Mouse (Mus musculus): ENCODE measurements around the gene 1700019D03Rik. TPM values are rescaled to one million over a fixed set of nuclear protein-coding genes. Genes with fewer than 3 reads are reported as not detected.

1700019D03Rik gene
- polyA plus RNA-seq, 1 experiment from 2014 or later, result 3.6 TPM

DNA sequence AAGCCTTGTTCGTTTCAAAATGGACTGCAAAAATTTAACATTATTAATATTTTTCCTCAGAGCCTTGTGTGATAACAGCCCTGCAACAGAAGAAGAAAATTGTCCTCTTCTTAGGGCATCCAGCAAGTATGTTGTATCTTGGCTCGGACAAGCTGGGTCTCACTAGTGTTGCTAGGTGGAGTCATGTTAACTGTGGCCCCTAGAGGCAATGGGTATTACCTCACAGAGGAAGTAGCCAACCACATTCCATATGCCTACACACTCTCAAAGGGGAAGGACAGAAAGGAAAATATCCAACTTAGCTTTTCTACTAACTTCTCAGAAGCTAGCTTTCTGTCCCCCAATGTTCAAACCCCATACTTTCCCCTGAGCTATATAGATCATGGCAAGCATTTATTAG lies 56.9 kb downstream of the 1700019D03Rik start:
- no peaks in the 10 kb centered on the region for H3K36me3 ChIP-seq (replicated peaks; ENCODE audit: control insufficient read depth, insufficient read depth)
- no peak overlapping the region for H3K4me3 ChIP-seq (replicated peaks; ENCODE audit: low read length)
- H3K9me3 ChIP-seq (ENCODE audit: control insufficient read depth, low read length), result no peaks in the 10 kb centered on the region
- WGBS, result 86% methylated on average over 2 of the region's 2 CpGs
- no peaks in the 10 kb centered on the region for H3K27me3 ChIP-seq (ENCODE audit: control insufficient read depth, insufficient read depth, low read length)
- no peak overlapping the region for H3K27ac ChIP-seq
- ATAC-seq (ENCODE audit: low FRiP score) (no peak), DNase-seq (ENCODE audit: low spot score) (peak; percentile 18)
- H3K4me2 ChIP-seq (replicated peaks), result no peak overlapping the region
- H3K4me1 ChIP-seq (replicated peaks; ENCODE audit: control insufficient read depth, insufficient read depth, low read length), result no peaks in the 10 kb centered on the region; the same call in 1 of the 2 replicates
- H3K9ac ChIP-seq, result no peak overlapping the region

DNA sequence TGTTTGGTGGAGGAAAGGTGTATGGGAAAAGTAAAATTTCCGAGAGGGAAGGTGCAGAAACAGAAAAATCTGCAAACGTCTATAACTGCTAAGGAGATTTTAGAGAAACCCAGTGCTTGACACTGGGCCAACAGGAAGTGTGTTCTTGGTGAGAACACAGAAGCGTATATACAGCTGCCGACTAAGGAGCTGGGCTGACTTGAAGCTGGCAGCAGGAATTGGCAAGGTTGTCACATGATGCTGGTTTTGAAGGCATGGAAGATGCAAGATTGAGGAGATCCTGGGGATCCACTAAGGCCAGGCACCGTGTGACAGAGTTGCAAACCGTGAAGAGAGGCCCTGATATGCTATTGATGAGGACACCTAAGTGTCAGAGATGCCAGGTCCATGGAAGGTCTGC lies 59.8 kb downstream of the 1700019D03Rik start:
- no peak for DNase-seq (ENCODE audit: low spot score)
- Histone ChIP-seq H3K4me3 (replicated peaks; ENCODE audit: low read length) (no peak overlapping the region), H3K27ac (no peak overlapping the region), H3K9me3 (ENCODE audit: control insufficient read depth, low read length) (no peaks in the 10 kb centered on the region), H3K27me3 (ENCODE audit: control insufficient read depth, insufficient read depth, low read length) (no peaks in the 10 kb centered on the region), H3K4me1 (replicated peaks; ENCODE audit: control insufficient read depth, insufficient read depth, low read length) (no peaks in the 10 kb centered on the region), H3K4me2 (replicated peaks) (no peak overlapping the region), H3K9ac (no peak overlapping the region), H3K36me3 (replicated peaks; ENCODE audit: control insufficient read depth, insufficient read depth) (no peaks in the 10 kb centered on the region)
- ATAC-seq (ENCODE audit: low FRiP score), result no peak
- WGBS, result 83% methylated on average over 6 of the region's 6 CpGs

DNA sequence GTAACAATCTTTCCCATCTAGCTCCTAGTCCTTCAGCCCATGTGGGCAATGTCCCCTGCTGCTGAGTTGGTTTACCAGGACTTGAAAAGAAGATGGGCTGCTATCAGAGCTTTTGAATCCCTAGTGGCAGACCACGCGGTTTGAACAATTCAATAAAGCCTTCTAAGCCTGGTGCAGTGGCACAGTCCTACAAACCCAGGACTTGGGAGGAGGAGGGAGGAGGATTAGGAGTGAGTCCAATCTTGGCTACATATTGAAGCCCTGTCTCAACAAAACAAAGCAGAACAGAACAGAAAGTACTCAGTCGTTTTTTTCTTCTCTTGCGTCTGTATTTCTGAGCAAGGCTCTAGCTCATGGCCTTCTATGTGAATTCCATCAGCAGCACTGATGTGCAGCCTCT lies 63.2 kb downstream of the 1700019D03Rik start:
- WGBS, result 73% methylated on average over 4 of the region's 4 CpGs

DNA sequence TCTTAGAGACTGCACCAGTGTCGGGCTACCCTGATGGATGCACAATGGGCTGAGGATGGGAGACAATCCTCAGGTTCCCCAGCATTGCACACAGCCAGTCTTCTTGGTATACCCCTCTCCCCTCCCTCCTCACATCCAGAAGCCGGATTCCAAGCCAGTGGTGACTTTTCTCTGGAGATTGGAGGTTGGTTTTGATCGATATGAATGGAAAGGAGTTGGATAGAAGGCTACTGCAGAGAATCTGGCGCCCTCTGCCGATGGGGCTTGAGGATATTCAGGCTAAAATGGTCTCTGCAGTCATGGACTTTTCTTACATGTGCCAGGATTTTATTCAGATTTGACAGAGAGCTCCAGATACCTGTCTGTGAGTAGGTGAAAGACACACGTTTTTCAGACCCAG lies 64.9 kb downstream of the 1700019D03Rik start:
- WGBS, result 38% methylated on average over 6 of the region's 6 CpGs
- no peak for ATAC-seq (ENCODE audit: low FRiP score)

More for the DNA sequence above, 63.2 kb downstream of the 1700019D03Rik start:
- Histone ChIP-seq H3K9me3 (ENCODE audit: control insufficient read depth, low read length) (no peaks in the 10 kb centered on the region), H3K4me1 (replicated peaks; ENCODE audit: control insufficient read depth, insufficient read depth, low read length) (peaks cover 12% of the 10 kb centered on the region), H3K27ac (no peak overlapping the region), H3K27me3 (ENCODE audit: control insufficient read depth, insufficient read depth, low read length) (no peaks in the 10 kb centered on the region), H3K36me3 (replicated peaks; ENCODE audit: control insufficient read depth, insufficient read depth) (no peaks in the 10 kb centered on the region), H3K4me2 (replicated peaks) (no peak overlapping the region), H3K4me3 (replicated peaks; ENCODE audit: low read length) (no peak overlapping the region), H3K9ac (no peak overlapping the region)
- ATAC-seq (ENCODE audit: low FRiP score) (no peak), DNase-seq (ENCODE audit: low spot score) (no peak)

DNA sequence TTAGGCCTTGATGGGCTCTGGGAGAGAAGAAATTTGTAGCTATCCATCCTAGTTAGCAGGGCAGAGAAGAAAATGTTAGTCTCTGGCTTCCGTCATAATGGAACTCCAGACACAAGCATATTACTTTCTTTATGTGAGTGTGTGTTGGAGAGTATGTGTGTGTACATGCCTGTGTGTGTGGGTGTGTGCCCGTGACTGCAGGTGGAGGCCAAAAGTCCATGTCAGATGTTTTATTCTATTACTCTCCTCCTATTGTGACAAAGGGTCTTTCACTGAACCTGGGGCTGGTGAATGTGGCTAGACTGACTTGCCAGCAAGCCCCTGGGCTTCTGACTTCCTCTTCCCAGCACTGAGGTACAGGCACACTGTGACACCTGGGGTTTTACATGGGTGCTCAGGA lies 65.5 kb downstream of the 1700019D03Rik start:
- Histone ChIP-seq H3K36me3 (replicated peaks; ENCODE audit: control insufficient read depth, insufficient read depth) (no peaks in the 10 kb centered on the region), H3K27me3 (ENCODE audit: control insufficient read depth, insufficient read depth, low read length) (no peaks in the 10 kb centered on the region), H3K4me2 (replicated peaks) (no peak overlapping the region), H3K9ac (no peak overlapping the region), H3K4me1 (replicated peaks; ENCODE audit: control insufficient read depth, insufficient read depth, low read length) (peaks cover 12% of the 10 kb centered on the region), H3K4me3 (replicated peaks; ENCODE audit: low read length) (no peak overlapping the region), H3K27ac (no peak overlapping the region), H3K9me3 (ENCODE audit: control insufficient read depth, low read length) (no peaks in the 10 kb centered on the region)
- no peak for DNase-seq (ENCODE audit: low spot score)
- WGBS, result 83% methylated on average over 2 of the region's 2 CpGs
- ATAC-seq (ENCODE audit: low FRiP score), result no peak

More for the DNA sequence above, 64.9 kb downstream of the 1700019D03Rik start:
- Histone ChIP-seq H3K4me3 (replicated peaks; ENCODE audit: low read length) (no peak overlapping the region), H3K9ac (no peak overlapping the region), H3K36me3 (replicated peaks; ENCODE audit: control insufficient read depth, insufficient read depth) (no peaks in the 10 kb centered on the region), H3K27ac (no peak overlapping the region), H3K9me3 (ENCODE audit: control insufficient read depth, low read length) (no peaks in the 10 kb centered on the region), H3K4me1 (replicated peaks; ENCODE audit: control insufficient read depth, insufficient read depth, low read length) (peaks cover 12% of the 10 kb centered on the region), H3K27me3 (ENCODE audit: control insufficient read depth, insufficient read depth, low read length) (no peaks in the 10 kb centered on the region), H3K4me2 (replicated peaks) (no peak overlapping the region)
- no peak for DNase-seq (ENCODE audit: low spot score)

GRCm38 (mm10) chr1:52953548-52953947 lies 66.4 kb downstream of the 1700019D03Rik start:
- H3K9me3 ChIP-seq (ENCODE audit: control insufficient read depth, low read length), result no peaks in the 10 kb centered on the region
- peak overlapping the region; percentile 66 for H3K4me3 ChIP-seq (replicated peaks; ENCODE audit: low read length)
- 2% methylated on average over 4 of the region's 4 CpGs for WGBS
- no peaks in the 10 kb centered on the region for H3K27me3 ChIP-seq (ENCODE audit: control insufficient read depth, insufficient read depth, low read length)
- peaks cover 12% of the 10 kb centered on the region for H3K4me1 ChIP-seq (replicated peaks; ENCODE audit: control insufficient read depth, insufficient read depth, low read length)
- H3K36me3 ChIP-seq (replicated peaks; ENCODE audit: control insufficient read depth, insufficient read depth), result no peaks in the 10 kb centered on the region
- ATAC-seq (ENCODE audit: low FRiP score) (no peak), DNase-seq (ENCODE audit: low spot score) (no peak)
- H3K27ac ChIP-seq, result no peak overlapping the region
- H3K4me2 ChIP-seq (replicated peaks), result peak overlapping the region; percentile 99
- H3K9ac ChIP-seq, result peak overlapping the region; percentile 67

GRCm38 (mm10) chr1:52952551-52953397 lies 67.2 kb downstream of the 1700019D03Rik start:
- Histone ChIP-seq H3K27me3 (ENCODE audit: control insufficient read depth, insufficient read depth, low read length) (no peaks in the 10 kb centered on the region), H3K4me2 (replicated peaks) (peak overlapping the region; percentile 99), H3K27ac (no peak overlapping the region), H3K9me3 (ENCODE audit: control insufficient read depth, low read length) (no peaks in the 10 kb centered on the region), H3K4me3 (replicated peaks; ENCODE audit: low read length) (peak overlapping the region; percentile 66), H3K36me3 (replicated peaks; ENCODE audit: control insufficient read depth, insufficient read depth) (no peaks in the 10 kb centered on the region), H3K9ac (peak overlapping the region; percentile 67), H3K4me1 (replicated peaks; ENCODE audit: control insufficient read depth, insufficient read depth, low read length) (peaks cover 12% of the 10 kb centered on the region)
- peak; percentile 82 for ATAC-seq (ENCODE audit: low FRiP score)
- DNase-seq (ENCODE audit: low spot score), result no peak
- WGBS, result under 1% methylated on average over 46 of the region's 47 CpGs

DNA sequence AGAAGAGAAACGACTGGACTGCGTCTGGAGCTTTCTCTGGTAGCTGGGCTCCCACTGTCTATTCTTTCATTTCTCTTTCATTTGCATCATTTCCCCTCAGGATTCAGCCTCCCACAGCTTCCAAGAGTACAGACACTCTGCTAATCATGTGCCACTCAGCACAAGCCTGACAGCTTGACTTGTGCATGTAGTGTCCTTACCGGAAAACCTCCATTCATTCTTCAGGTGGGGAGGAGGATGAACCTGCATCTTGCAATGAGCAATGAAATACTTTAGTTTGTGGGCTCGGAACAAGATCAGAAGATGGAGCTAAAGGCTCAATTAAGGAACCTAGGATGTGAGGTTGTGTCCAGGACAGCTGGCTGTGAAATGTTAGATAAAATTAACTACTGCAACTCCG lies 67.8 kb downstream of the 1700019D03Rik start:
- Histone ChIP-seq H3K4me1 (replicated peaks; ENCODE audit: control insufficient read depth, insufficient read depth, low read length) (peaks cover 12% of the 10 kb centered on the region), H3K9ac (peak overlapping the region; percentile 67), H3K36me3 (replicated peaks; ENCODE audit: control insufficient read depth, insufficient read depth) (no peaks in the 10 kb centered on the region), H3K27me3 (ENCODE audit: control insufficient read depth, insufficient read depth, low read length) (no peaks in the 10 kb centered on the region), H3K27ac (no peak overlapping the region), H3K4me2 (replicated peaks) (peak overlapping the region; percentile 99), H3K4me3 (replicated peaks; ENCODE audit: low read length) (peak overlapping the region; percentile 66), H3K9me3 (ENCODE audit: control insufficient read depth, low read length) (no peaks in the 10 kb centered on the region)
- DNase-seq (ENCODE audit: low spot score) (no peak), ATAC-seq (ENCODE audit: low FRiP score) (peak; percentile 51)
- WGBS, result 2% methylated on average over 5 of the region's 5 CpGs

- ATAC-seq (ENCODE audit: low FRiP score), result peak; percentile 55; the same call in 1 of the 2 replicates
- H3K36me3 ChIP-seq (replicated peaks; ENCODE audit: control insufficient read depth, insufficient read depth), result no peaks in the 10 kb centered on the region
- DNase-seq (ENCODE audit: low spot score), result no peak
- H3K27ac ChIP-seq, result no peak overlapping the region
- no peak overlapping the region for H3K4me3 ChIP-seq (replicated peaks; ENCODE audit: low read length)
- no peak overlapping the region for H3K9ac ChIP-seq
- H3K4me2 ChIP-seq (replicated peaks), result no peak overlapping the region
- H3K27me3 ChIP-seq (ENCODE audit: control insufficient read depth, insufficient read depth, low read length), result no peaks in the 10 kb centered on the region
- no peaks in the 10 kb centered on the region for H3K9me3 ChIP-seq (ENCODE audit: control insufficient read depth, low read length)
- peaks cover 12% of the 10 kb centered on the region for H3K4me1 ChIP-seq (replicated peaks; ENCODE audit: control insufficient read depth, insufficient read depth, low read length)
- 55% methylated on average over 5 of the region's 5 CpGs for whole genome bisulfite sequencing
Measured at GRCm38 (mm10) chr1:52951146-52951868, 68.7 kb downstream of the 1700019D03Rik start.

Measured in hindbrain, embryonic 14.5 days (tissue).